Mouse (Mus musculus) gastrocnemius, postnatal 4 days (tissue): ENCODE measurements around the gene Smurf1. TPM values are rescaled to one million over a fixed set of nuclear protein-coding genes. Genes with fewer than 3 reads are reported as not detected.
A peak's percentile ranks its signal among the peaks of the same experiment; 100 is the strongest.

Source experiments
- DNase-seq, 2 experiments: peaks; one replicate each; pipeline ENCODE4 v3.0.0; 2021 to 2022; ENCODE audit warnings: low spot score in 2 of 2, mixed read lengths in 2 of 2
- total RNA-seq, 2 experiments: library from RNA; stranded (reverse); gene quantifications; 2 replicates each; pipeline ENCODE4 v1.2.3; 2021

Gene Smurf1
- total RNA-seq, 2 experiments from 2014 or later: 24.7 to 27.0 TPM

DNA sequence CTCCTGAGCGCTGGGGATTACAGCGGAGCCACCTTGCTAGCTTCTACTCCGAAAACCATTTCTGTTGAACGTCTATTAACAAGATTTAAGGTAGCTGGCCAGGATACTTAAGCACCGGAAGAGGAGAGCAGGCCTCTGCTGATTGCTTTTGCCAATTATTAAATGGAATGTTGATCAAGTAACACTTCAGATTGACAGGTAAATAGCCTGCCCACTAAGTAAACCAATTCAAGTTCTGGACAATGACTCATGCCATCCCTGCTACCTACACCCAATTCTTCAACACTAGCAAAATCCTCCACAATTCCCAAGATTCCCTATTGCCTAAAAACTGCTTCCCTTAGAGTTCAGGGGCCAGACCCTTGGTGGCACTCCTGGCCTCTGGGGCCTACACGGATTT, 48.5 kb downstream of the Smurf1 start:
- no peak for DNase-seq

DNA sequence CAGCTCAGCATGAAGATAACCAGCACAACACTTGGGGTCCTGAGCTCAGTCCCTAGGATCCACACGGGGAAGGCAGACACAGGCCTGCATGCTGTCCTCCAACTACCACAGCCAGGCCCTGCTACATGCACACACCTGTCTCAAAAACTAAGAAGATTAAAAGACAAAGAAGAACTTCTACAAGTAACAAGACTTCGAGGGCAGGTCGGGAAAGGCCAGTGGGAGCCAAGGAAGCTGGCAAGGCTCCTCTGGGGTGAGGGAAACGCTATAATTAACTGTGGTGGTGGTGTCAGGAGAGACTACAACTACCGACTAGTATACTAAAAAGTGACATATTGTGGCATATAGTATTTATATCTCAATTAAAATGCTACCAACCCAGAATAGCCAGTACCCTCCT, 49.8 kb downstream of the Smurf1 start:
- DNase-seq: no peak

DNA sequence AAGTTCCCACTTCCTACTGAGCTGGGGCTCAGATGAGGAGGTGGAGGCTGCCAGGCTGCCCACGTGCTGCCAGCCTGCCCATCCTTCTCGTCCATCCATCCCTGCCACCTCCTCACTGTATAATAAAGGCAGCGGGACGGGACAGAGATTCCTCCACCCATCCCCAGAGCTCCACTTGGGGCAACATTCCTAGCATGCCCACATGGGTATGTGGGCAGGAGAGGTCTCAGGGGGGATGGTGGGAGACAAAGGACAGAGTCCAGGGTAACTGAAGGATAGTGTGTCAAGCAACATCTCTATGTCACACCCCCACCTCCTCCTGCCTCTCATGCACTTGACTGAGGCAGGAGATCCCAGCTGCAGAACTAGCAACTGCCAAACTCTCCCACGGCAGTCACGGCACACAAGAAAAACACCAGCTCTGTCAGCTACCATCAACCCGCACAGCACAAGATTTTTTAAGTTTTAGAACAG, 51.2 kb downstream of the Smurf1 start:
- no peak for DNase-seq

DNA sequence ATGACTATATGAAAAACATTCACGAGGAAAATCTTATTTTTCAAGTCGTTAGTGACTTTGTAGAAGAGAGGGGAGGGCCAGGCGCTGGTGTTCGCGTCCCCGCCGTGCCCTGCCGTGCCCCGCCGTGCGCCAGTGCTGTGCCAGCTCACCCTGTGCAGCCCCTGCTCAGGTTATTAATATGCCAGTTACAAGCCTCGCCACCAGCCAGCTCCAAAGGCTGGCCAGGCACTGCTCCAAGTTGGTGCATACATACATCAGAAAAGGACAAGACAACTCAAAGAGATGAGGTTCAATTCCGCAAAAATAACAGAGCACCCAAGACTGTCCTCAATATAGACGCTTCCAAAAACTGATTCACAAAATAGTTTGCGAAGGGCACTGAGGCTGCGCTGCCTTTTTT, 51.7 kb downstream of the Smurf1 start:
- DNase-seq: no peak

DNA sequence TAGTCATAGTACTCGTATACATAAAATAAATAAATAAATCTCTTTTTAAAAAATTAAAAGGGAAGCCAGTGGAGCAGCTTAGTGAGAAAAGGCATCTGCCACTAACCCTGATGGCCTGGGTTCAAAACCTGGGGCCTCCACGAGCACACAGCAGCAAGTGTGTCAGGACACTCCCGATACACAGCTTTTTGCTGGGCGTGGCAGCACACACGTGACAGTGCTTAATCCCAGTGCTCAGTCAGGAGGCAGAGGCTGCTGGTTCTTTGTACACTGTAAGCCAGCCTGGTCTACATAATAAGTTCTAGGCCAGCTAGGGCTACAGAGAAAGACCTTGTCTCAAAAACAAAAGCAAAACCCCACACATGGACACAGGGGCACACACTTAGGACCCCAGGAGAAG, 52.3 kb downstream of the Smurf1 start:
- DNase-seq: no peak

DNA sequence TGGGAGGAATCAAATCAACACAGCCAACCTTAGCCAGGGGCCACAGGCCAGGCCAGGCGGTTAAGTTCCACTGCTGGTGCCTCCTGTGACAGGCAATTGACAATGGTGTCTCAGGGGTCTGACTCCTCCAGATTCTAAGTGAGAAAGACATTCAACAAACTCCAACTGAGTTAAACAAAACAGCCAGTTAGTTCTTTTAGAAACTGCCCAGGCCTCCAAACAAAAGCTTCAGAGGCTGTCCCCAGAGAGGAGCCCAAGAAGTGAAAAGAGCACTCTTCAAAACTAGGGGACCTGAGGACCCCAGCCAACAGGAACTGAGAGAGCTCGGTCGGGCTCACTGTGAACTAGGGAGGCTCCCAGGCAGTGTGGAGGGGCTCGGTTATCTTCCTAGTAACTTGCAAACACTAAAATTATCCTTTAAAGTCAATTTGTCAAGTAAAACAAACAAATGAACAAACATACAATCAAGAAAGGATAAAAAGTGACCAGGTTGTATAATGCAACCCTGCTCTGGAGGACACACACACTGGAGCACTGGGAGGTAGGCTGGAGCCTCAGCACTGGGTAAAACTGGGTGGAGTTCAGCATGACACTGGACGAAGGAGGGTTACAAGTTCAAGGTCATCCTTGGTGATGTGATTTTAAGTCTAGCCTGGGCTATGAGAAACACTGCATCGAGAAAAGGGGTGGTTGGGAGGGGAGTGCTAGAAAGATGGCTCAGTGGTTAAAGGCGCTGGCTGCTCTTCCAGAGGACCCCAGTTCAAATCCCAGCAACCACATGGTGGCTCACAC, 52.9 kb downstream of the Smurf1 start:
- DNase-seq: no peak

DNA sequence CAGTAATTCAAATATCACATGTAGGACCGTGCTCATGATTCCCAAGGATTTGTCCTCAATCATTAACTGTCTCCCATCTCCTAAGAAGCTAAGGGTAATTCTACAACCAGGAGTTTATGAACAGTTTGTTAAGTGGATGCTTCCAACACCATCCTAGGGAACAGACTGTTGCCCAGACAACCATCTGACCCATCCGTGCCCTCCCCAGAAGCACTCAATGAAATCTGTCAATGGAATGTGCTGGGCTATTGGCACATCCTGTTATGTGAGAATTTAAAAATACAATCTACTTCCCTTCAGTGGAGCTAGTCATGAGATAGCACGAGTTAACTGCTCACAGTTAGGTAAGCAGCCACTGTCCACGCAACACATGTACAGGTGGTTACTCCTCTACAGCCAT, 56.1 kb downstream of the Smurf1 start:
- no peak for DNase-seq

DNA sequence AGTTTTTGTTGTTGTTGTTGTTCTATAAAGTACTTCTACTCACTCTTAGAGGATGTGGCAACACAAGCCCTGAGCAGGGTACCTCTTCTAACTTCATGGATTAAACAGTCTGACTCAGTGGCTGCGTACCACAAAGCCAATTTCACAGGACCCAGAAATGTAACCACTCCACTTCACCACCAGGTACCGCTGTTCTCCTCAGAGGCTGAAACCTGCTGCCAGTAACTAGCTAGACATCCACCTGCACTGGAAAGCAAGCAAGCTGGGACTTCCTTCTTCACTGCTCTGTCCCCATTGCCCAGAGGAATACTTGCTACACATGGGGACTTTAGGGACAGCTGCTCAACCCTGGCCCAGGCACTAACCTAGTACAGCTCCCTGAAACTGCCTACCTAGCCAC, 58.1 kb downstream of the Smurf1 start:
- DNase-seq: no peak

DNA sequence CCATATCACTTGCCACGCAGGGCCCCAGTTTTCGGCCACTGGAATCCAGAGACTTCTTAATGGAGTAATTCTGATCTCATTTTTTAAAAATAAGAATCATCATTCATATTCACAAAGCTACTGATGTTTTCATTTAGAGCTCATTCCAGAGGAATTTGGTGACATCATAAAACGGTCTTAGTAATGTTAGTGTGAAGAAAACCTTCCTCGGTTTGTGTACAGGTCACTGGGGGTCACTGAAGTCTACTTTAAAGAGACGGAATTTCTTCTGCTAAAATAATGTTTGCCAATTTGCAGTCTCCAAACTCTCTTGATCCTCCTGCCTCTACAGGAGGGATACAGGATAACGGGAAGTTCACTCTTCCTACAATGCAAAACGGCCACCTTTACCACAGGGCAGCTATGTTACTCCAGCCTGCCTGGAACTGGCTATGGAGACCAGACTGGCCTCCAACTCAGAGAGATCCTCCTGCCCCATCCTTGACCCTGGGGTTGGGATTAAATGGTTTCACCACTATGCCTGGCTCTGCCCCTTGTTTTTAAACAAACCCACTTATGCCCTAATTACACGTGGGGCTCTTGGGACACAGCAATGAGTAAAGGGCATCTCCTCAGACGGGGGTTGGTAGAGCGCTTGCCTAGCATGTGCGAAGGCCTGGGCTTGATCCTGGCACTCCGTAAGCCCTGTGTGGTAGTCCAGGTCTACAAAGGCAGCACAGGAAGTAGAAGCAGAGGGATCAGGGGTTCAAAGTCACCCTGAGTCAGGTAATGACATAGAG, 61.1 kb downstream of the Smurf1 start:
- DNase-seq: no peak

DNA sequence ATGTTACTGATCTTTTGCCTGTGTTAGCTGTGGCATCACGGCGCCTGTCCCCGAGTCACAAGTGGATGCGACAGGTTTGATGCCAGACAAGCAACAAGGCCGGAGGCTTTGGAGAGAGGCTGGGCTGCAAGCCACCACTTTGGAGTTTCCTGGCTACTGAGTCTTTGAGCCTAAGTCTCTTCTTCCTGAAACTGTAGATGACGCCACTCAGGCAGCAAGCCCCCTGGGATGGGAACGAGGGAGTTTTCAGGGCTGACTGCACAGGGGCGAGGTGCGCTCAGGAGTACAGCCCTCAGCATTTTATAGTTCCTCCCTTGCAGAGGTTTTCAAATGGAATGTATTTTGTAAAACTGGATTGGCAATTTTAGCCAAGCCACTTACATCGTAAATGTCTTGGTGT, 63.9 kb downstream of the Smurf1 start:
- DNase-seq: peak in 1 of 2 experiments; percentile 51

DNA sequence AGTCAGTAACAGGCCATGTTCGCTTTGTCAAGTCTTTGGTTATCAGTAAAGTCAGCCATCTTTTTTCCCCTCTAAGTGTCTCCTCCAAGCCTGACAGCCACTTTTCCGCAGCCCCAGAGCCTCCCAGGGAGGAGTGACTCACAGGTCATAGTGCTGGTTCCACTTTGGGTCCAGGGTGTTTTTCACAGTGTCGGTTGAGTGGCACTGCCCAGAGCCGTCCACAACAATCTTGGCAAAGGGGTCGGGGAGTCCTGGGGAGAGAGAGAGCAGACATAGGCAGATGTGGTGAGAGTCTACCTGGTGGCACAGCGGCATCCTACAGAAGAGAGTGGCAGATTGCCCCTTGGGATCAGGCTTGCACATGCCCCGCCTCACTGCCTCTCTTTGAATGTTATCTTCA, 64.6 kb downstream of the Smurf1 start:
- DNase-seq: no peak

DNA sequence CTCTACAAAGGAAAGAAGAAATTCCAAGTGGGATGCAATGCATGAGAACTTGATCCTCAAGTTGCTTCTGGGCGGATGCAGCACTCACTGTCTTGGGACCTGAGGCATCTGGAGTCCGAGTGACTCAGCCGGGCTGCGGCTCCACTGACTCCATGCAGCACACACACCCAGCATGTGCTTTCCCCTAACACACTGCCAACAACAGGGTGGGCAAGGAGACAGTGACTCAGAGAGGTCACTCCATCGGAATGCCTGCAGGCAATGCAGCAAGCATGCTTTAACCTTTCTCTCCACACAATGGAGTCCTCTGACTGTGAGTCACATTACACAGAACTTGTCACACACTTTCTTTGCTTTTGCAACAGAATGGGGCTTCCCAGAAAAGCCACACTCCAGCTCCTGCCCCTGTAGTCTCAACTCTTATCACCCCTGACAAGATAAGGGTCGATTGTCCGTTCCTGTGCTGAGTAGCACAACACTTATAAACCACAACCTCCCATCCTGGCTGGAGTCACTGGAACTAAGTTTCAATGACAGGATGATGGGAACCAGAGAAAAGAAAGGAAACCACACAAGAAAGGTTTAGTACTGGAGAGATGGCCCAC, 67.1 kb downstream of the Smurf1 start:
- peak in 1 of 2 experiments; percentile 40 for DNase-seq

DNA sequence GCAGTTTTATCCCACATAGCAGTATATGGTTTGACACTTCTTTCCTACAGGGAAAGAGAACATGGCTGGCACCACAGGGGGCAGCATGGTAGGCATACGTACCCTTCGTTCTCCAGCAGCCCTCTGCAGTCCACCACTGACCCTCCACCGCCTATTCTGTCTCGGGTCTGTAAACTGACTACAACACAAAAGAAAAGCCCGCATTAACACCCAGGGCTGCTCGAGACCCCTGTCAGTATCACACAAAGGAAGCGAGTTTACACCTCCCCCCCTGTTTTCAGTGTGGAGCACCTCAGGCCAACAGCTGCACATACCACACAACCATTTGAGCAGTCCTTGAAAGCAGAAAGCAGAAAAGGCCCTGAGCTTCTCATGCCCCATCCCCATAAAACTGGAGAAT, 67.8 kb downstream of the Smurf1 start:
- no peak for DNase-seq

DNA sequence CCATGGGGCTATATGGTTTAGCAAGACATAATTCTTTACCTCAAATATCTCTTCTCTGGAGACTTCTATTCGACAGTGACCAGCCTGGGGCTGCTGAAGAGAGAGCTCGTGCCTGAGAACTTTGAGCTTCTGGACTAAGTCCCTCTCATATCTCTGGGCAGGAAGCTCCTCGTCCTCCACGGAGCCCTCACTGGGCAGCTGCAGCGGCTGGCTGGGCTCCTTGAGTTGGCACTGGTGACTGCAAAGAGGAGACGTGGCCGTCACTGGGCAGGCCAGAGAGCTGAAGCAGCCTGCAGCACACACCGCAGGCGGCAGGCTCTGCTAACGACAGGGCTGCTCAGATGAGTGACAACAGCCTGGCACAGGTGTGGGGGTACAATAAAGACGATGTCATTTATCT, 74.4 kb downstream of the Smurf1 start:
- peak in 1 of 2 experiments; percentile 41 for DNase-seq

DNA sequence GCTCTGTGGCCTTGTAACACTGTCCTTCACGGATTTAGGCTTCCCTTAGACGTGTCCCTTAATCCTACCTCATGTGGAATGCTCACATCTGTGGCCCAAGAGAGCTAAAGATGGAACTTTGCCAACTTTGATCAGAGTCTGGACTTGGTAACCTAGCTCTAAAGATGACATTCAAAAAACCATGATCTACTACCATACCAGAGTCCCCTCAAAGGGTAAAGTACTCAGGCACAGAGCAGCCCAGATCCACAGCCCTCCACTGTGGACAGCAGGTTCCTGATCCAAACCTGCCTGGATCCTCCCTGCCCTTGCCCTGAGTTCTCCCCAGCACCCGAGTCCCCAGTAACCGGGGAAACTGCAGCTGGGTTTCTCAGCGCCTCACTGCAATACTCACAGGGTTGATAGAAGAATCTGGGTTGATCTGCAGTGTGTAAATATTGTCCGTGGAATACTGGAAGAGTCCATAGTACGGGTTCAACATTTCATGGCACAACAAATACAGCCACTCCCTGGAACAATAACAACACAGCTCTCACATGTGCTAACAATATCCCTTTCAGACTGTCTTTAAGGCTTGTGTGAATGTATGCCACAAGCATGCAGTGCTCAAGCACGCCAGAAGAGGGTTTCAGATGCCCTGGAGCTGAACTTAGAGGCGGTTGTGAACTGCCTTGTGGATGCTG, 79.5 kb downstream of the Smurf1 start:
- no peak for DNase-seq

DNA sequence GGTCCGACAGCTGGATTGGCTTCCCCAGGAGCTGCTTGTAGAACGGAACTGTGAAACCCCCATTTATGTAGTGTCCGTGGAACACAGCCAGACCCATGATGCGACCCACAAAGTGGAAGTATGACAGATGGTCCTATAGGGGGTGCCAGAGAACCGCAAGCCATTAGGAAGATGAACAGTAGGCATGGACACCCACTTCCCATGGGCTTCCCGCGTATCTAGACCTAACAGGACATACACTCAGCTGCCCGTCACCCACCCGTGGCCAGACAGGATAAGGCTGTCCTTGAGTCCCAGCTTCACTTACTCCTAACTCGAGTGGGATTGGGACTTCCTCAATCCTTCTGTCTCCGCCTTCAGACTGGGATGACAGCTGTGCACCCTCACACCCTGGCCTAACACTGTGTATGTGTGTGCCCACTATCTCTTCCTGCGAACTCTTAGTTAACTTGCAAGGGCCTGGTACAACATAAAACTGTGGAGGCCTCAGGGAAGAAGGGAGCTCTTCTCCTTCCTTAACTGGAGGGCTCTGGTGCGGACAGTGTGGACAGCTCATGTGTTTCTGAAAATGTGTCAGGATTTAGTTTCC, 80.9 kb downstream of the Smurf1 start:
- no peak for DNase-seq

DNA sequence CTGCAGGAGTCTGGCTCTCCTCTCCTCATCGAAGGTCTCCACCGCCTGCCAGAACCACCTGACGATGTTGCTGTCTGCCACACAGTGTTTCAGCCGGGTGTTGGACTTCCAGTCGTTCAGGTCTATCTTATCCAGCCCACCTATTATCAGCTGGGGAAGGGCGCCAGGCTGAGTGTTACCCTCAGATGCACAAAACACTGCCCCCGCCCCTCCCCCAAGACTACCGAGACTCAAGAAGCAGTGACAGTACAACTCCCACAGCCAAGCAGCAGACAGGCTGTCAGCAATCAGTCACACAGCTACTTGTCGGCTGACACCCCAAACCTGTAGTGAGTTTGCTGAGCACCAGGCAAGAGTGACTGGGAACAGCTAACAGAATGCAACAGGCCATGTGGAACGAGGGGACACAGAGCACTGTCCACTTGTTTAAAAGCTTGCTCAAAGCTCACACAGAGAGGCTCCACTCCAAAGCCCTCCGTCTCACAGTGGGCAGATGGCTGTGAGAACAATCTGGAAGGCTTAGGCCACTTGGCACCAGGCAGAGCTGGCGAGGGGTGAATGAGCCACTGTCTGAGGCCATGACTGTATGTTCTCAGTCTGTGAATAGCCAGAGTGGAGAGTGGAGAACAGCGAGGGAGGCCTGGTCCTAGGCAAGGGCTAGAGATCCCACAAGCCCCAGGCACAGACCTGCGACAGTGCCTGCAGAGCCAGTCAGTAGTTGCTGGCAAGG, 83.8 kb downstream of the Smurf1 start:
- no peak for DNase-seq

DNA sequence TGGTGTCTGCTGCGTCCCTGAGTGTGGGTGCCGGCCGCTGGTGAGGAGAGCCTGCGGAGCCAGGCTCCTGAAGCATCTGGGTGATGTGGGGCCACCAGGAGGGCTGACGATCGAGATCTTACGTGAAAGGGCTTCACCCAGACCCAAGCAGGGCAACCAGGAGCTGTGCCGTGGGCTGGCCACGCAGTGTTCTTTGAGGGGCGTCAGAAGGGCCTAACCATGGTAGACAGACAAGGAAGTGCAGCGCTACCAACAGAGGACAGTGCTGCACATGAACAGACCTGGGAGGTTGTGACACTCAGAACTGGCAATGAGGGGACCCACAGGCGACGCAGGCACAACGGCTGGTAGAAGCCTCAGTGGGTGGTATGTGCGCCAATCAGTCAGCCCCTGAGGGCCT, 88.6 kb downstream of the Smurf1 start:
- no peak for DNase-seq

DNA sequence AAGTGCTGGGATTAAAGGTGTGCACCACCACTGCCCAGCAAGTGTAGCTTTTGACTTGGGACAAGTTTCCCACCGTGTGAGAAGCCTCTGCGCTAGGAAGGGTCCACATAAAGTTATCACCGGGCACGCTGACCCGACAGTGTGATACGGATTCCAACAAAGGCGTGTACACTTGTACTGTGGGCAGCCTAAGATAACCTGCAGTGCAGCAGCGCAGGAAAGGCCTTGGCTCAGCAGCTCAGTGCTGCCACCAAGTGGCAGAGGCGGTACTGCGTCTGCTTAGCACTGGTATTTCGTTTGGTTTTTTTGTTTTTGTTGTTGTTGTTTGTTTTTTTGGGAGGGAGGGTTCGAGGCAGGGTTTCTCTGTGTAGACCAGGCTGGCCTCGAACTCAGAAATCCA, 89.8 kb downstream of the Smurf1 start:
- DNase-seq: peak; percentile 44 to 67

DNA sequence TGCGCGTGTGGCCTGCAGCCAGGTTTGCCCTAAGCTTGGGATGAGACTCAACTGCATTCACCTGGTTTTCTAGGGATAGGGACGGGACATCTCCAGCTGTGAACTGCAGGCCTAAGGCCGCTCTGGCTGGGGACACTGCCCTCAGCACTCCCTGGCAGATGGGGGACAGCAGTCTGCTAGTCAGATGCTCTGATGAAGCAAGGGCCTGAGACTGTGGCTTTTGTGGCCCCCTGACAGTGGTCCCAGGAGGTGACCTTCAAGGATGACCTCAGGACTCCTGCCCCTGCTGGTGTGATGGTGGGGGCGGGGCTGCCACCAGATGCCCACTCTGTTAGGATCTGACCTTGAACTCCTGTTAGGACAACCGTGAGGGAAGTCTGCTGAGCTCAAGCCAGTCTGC, 90.4 kb downstream of the Smurf1 start:
- no peak for DNase-seq
